Comparison of ENCODE assay signal across 12 mouse cellular contexts in the genomic region with DNA sequence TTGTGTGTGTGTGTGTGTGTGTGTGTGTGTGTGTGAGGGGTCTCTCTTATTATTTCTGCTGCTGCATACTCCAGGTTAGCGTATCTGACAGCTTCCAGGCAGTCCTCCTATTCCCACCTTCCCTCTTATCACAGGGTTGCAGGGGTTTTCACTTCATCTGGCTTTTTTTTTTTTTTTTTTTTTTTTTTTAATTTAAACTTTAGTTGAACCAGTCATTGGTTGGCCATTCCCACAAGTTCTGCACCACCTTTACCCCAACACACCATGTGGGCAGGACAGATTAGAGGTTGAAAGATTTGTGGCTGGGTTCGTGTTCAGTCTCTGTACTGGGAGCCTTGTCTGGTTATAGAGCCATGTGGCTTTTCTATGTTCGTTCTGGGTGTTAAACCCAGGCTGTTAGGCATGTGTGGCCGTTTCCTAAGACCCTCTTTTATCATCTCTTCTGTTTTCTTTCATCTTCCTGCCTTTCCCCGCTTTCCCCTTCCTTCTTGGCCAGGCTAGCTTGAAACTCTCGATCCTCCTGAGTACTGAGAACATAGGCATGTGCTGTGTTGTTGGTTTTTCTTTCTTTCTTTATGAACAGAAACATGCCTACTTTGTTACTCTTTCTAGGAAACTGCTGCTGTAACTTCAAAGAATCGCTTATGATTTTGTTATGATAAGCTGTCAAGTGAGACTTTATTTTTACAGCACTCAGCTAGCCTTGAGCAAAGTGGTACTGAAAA. TPM values are rescaled to one million over a fixed set of nuclear protein-coding genes. Genes with fewer than 3 reads are reported as not detected.
A peak's percentile ranks its signal among the peaks of the same experiment; 100 is the strongest.
DNase-seq lines count a peak whose midpoint lies in the region; ATAC-seq and TF ChIP-seq lines count a peak whose summit lies in the region.
"Had no signal": no experiment of that assay in that cellular context is flagged by ENCODE, and none has a peak within 500 bp of the region (broad histone marks: within the 10 kb centered on the region; RNA-seq: fewer than 3 reads in every experiment).

No protein-coding gene starts in this region.

- H3K27me3 ChIP-seq in lung, embryonic 14.5 days (ENCODE audit: insufficient read depth, low read length): no peaks in the 10 kb centered on the region
- no peaks in the 10 kb centered on the region for H3K27me3 ChIP-seq in embryonic facial prominence, embryonic 15.5 days
- H3K27me3 ChIP-seq: hindbrain, embryonic 12.5 days had no signal

- H3K9ac ChIP-seq in lung, embryonic 14.5 days: no peak overlapping the region
- H3K9ac ChIP-seq in embryonic facial prominence, embryonic 15.5 days: no peak overlapping the region
- H3K9ac ChIP-seq: hindbrain, embryonic 12.5 days had no signal

- H3K4me2 ChIP-seq in lung, embryonic 14.5 days: peak overlapping the region; percentile 19; the same call in 1 of the 2 replicates
- H3K4me2 ChIP-seq in embryonic facial prominence, embryonic 15.5 days (replicated peaks): no peak overlapping the region
- H3K4me2 ChIP-seq: hindbrain, embryonic 12.5 days had no signal

- peak; percentile 45; the same call in 1 of the 2 replicates for ATAC-seq in lung, embryonic 14.5 days (ENCODE audit: insufficient read depth)
- no peak for ATAC-seq in embryonic facial prominence, embryonic 15.5 days (ENCODE audit: insufficient number of reproducible peaks, low FRiP score, low TSS enrichment, low read depth)
- ATAC-seq in megakaryocyte-erythroid progenitor cell, adult 5-6 weeks (replicated peaks; ENCODE audit: low FRiP score, low TSS enrichment, poor library complexity, severe bottlenecking): peak; percentile 89
- ATAC-seq: midbrain, embryonic 16.5 days had no signal

- 31% methylated on average over 7 of the region's 7 CpGs for WGBS in lung, embryonic 14.5 days
- WGBS in embryonic facial prominence, embryonic 15.5 days: 38% methylated on average over 7 of the region's 7 CpGs

- peak; percentile 37 for DNase-seq in heart, adult 11 months
- no peak for DNase-seq in heart, postnatal 14 days
- no peak for DNase-seq in lung, embryonic 14.5 days
- DNase-seq in lung, postnatal 25 days (ENCODE audit: low spot score): no peak
- DNase-seq in layer of hippocampus, postnatal 14 days (ENCODE audit: low spot score in 2 of 2): no peak
- no peak for DNase-seq in thymus, postnatal 0 days (ENCODE audit: low spot score)
- DNase-seq: B cell, adult 2 months; cerebellum, adult 11-12 months had no signal

- peak overlapping the region; percentile 81 for H3K27ac ChIP-seq in lung, embryonic 14.5 days (ENCODE audit: low read depth)
- H3K27ac ChIP-seq in embryonic facial prominence, embryonic 15.5 days (replicated peaks): 0 out of 2 replicates have a peak overlapping the region, but pooled peaks have one; percentile 4
- H3K27ac ChIP-seq: hindbrain, embryonic 12.5 days had no signal

- H3K36me3 ChIP-seq in lung, embryonic 14.5 days (ENCODE audit: insufficient read depth): peaks cover 46% of the 10 kb centered on the region
- peaks cover 22% of the 10 kb centered on the region for H3K36me3 ChIP-seq in embryonic facial prominence, embryonic 15.5 days

- TF ChIP-seq CTCF in lung, embryonic 14.5 days (IDR thresholded peaks at IDR 0.05; ENCODE audit: low read depth): no peak

- H3K9me3 ChIP-seq in lung, embryonic 14.5 days (ENCODE audit: low read depth, low read length): no peaks in the 10 kb centered on the region
- no peaks in the 10 kb centered on the region for H3K9me3 ChIP-seq in embryonic facial prominence, embryonic 15.5 days (replicated peaks)
- H3K9me3 ChIP-seq: hindbrain, embryonic 12.5 days had no signal

- no peak overlapping the region for H3K4me3 ChIP-seq in lung, embryonic 14.5 days (ENCODE audit: low read depth, low read length)
- no peak overlapping the region for H3K4me3 ChIP-seq in embryonic facial prominence, embryonic 15.5 days (replicated peaks)
- H3K4me3 ChIP-seq: hindbrain, embryonic 12.5 days had no signal

- intact Hi-C loops in heart, postnatal 14 days (cut with DNase I): no loop called here

- no peaks in the 10 kb centered on the region; the same call in none of the 2 replicates for H3K4me1 ChIP-seq in lung, embryonic 14.5 days (ENCODE audit: insufficient read depth)
- peaks cover 10% of the 10 kb centered on the region; the same call in 1 of the 2 replicates for H3K4me1 ChIP-seq in embryonic facial prominence, embryonic 15.5 days

RNA-seq across cellular contexts. Expression of gene B4galt4, which starts 13.6 kb away (rescaled TPM):
- 10 to 100 TPM; 12.0 to 14.3 TPM for total RNA-seq in heart, postnatal 14 days (2021)
- polyA plus RNA-seq in lung, embryonic 14.5 days (2014; fragmentation: Nextera tagmentation; extraction: Ambion mirVana): 36.6 and 39.0 TPM in 2 replicates
- polyA plus RNA-seq in embryonic facial prominence, embryonic 15.5 days (2015; fragmentation: Nextera tagmentation; extraction: Ambion mirVana): 24.7 and 25.2 TPM in 2 replicates
- not detected in 2 replicates for total RNA-seq in megakaryocyte-erythroid progenitor cell, adult 5-6 weeks (2014; fragmentation: Nextera tagmentation)
- total RNA-seq in megakaryocyte-erythroid progenitor cell, adult 5-6 weeks (2017): 1.8 and 2.9 TPM in 2 replicates
- total RNA-seq in layer of hippocampus, postnatal 14 days (2021): 10 to 100 TPM; 28.1 to 35.9 TPM
- 8.3 and 8.4 TPM in 2 replicates for polyA plus RNA-seq in thymus, postnatal 0 days (2015; fragmentation: Nextera tagmentation; extraction: Ambion mirVana)

RNA-seq across cellular contexts. Expression of gene Arhgap31, which starts 42.5 kb away (rescaled TPM):
- total RNA-seq in heart, postnatal 14 days (2021): 10 to 100 TPM; 50.0 to 50.9 TPM
- polyA plus RNA-seq in lung, embryonic 14.5 days (2014; fragmentation: Nextera tagmentation; extraction: Ambion mirVana): 21.6 and 22.0 TPM in 2 replicates
- polyA plus RNA-seq in embryonic facial prominence, embryonic 15.5 days (2015; fragmentation: Nextera tagmentation; extraction: Ambion mirVana): 14.5 and 16.3 TPM in 2 replicates
- 1.4 and 1.7 TPM in 2 replicates for total RNA-seq in megakaryocyte-erythroid progenitor cell, adult 5-6 weeks (2014; fragmentation: Nextera tagmentation)
- 0.14 and 0.91 TPM in 2 replicates for total RNA-seq in megakaryocyte-erythroid progenitor cell, adult 5-6 weeks (2017)
- total RNA-seq in layer of hippocampus, postnatal 14 days (2021): 10 to 100 TPM; 24.1 to 25.4 TPM
- 3.9 and 5.7 TPM in 2 replicates for polyA plus RNA-seq in thymus, postnatal 0 days (2015; fragmentation: Nextera tagmentation; extraction: Ambion mirVana)

RNA-seq across cellular contexts. Expression of gene Upk1b, which starts 44.5 kb away (rescaled TPM):
- 1 to 10 TPM; 6.7 to 8.1 TPM for total RNA-seq in heart, postnatal 14 days (2021)
- polyA plus RNA-seq in lung, embryonic 14.5 days (2014; fragmentation: Nextera tagmentation; extraction: Ambion mirVana): 15.4 and 16.8 TPM in 2 replicates
- 42.4 and 58.4 TPM in 2 replicates for polyA plus RNA-seq in embryonic facial prominence, embryonic 15.5 days (2015; fragmentation: Nextera tagmentation; extraction: Ambion mirVana)
- total RNA-seq in megakaryocyte-erythroid progenitor cell, adult 5-6 weeks (2014; fragmentation: Nextera tagmentation): not detected in 2 replicates
- not detected in 2 replicates for total RNA-seq in megakaryocyte-erythroid progenitor cell, adult 5-6 weeks (2017)
- total RNA-seq in layer of hippocampus, postnatal 14 days (2021): under 1 TPM; 0.52 to 0.67 TPM
- 1.7 and 6.4 TPM in 2 replicates for polyA plus RNA-seq in thymus, postnatal 0 days (2015; fragmentation: Nextera tagmentation; extraction: Ambion mirVana)

Comparison
In these comparisons a context has a peak if more than half of its experiments do, and no peak if none do; other contexts are left out.
1. RNA of gene Arhgap31, which starts 42.5 kb away (total RNA-seq): 50.0 to 50.9 TPM in heart, postnatal 14 days and 24.1 to 25.4 TPM in layer of hippocampus, postnatal 14 days; 0.14 to 1.7 TPM in megakaryocyte-erythroid progenitor cell, adult 5-6 weeks; every median in the first group is over 4 times any median in the second.
2. RNA of gene Upk1b, which starts 44.5 kb away (total RNA-seq): 6.7 to 8.1 TPM in heart, postnatal 14 days; 0.52 to 0.67 TPM in layer of hippocampus, postnatal 14 days and not detected in megakaryocyte-erythroid progenitor cell, adult 5-6 weeks; every median in the first group is over 4 times any median in the second.